Mouse (Mus musculus): Measurements from ENCODE around the gene Olfr221. TPM values are rescaled to one million over a fixed set of nuclear protein-coding genes. Genes with fewer than 3 reads are reported as not detected.

Olfr221 gene
- polyA plus RNA-seq, 1 experiment = 0.08 TPM

DNA sequence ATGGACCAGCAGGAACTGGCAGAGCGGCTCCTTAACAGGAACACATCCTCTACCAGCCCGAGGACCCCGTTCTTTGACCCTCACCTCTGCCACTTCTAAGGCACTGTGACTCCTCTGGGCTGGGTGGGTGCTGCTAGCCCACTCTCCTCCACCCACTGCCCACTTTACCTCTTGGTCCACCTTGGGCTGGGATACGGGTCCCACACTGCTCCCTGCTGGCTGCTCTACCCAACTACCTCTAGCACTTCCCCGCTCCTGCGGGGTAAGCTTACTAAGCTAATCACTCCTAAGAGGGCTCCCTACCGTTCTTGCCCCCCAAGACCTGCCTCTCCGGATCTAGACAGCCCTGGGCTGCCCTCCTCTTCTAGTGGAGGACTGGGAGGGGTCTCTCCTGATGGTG, 36.0 kb downstream of the Olfr221 start:
- no peak for DNase-seq (ENCODE audit: extremely low spot score in 1 of 2, low spot score in 1 of 2)

DNA sequence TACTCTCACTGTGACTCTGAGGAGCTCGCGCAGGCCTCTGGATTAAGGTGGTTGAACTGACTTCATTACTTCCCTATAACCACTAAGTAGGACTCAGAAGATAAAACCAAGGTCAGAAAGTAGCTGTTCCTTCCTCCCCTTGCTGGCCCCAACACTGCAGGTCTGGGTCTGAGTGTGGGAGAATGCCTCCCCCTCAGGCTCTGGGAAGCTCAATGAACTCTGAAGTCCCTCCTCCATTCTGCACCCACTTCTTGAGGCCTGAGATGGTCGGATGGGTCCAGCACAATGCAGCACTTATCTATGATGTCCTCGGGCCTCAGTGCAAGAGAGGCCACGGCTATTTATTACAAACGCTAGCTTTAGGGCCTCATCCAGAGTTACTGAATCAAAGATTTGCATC, 36.6 kb downstream of the Olfr221 start:
- DNase-seq (ENCODE audit: extremely low spot score in 1 of 2, low spot score in 1 of 2) = no peak

DNA sequence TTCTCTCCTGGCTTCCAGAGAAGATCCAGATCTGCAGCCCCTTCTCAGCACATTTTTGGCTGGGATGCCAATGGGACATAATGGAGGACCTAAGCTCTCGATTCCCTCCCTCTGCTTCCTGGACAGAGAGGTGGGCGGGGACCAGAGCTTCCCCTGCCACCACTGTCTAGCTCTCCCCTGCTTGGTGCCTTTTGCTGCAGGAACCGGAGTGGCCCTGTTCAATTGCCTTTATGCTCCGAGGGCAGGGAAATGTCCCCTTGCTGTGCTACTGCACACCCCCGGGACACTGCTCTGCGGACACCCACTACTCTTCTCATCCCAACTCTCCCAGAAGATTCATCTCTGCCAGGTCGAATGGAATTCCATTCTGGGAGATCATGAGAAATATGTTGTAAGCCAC, 37.1 kb downstream of the Olfr221 start:
- no peak for DNase-seq (ENCODE audit: extremely low spot score in 1 of 2, low spot score in 1 of 2)

DNA sequence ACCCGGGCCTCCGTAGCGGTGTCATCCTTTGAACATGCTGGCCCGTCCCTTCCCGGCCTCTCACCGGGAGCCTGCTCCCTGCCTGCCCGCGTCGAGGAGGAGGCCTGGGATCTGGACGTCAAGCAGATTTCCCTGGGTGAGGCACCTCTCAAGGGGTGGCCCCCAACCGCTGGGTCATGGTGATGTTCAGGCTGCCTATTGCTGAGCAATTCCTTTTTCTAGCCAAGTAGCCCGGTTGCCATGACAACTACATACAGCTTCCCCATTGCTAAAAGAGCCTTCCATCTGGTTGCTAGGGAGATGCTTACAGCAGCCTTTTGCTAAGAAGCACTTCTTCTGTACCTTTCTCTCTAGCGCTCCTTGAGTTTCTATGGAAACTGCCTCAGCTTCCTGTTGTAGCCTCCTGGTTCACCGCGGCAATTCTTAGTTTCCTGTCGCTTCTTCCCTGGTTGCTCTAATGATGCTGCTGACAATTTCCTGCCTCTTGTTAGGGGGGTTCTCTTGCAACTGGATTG, 38.2 kb downstream of the Olfr221 start:
- peak; percentile 89 to 92 for DNase-seq (ENCODE audit: extremely low spot score in 1 of 2, low spot score in 1 of 2)

DNA sequence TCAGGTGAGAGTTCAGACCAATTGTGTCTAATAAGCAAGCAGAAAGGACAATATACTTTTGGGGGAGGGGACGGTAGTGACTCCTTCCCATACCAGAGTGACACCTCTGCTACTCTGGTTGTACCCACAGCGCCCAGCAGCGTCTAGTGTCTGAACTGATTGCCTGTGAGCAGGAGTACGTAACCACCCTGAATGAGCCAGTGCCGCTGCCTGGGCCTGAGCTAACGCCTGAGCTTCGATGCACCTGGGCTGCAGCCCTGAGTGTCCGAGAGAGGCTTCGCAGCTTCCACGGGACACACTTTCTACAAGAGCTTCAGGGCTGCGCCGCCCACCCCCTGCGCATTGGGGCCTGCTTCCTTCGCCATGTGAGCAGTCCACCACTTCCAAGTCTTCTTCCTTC, 44.8 kb downstream of the Olfr221 start:
- DNase-seq (ENCODE audit: extremely low spot score in 1 of 2, low spot score in 1 of 2) = peak in 1 of 2 experiments; percentile 0

DNA sequence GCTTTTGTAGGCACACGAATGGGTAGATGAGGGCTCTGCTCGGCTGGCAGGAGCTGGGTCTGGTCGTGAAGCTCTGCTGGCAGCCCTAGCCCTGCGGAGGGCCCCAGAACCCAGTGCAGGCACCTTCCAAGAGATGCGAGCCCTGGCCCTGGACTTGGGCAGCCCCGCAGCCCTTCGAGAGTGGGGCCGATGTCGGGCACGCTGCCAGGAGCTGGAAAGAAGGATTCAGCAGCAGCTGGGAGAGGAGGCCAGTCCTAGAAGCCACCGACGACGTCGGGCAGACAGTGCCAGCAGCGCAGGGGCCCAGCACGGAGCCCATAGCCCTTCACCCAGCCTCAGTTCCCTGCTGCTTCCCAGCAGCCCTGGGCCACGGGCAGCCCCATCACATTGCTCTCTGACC, 45.4 kb downstream of the Olfr221 start:
- DNase-seq (ENCODE audit: extremely low spot score in 1 of 2, low spot score in 1 of 2) = peak in 1 of 2 experiments; percentile 4

DNA sequence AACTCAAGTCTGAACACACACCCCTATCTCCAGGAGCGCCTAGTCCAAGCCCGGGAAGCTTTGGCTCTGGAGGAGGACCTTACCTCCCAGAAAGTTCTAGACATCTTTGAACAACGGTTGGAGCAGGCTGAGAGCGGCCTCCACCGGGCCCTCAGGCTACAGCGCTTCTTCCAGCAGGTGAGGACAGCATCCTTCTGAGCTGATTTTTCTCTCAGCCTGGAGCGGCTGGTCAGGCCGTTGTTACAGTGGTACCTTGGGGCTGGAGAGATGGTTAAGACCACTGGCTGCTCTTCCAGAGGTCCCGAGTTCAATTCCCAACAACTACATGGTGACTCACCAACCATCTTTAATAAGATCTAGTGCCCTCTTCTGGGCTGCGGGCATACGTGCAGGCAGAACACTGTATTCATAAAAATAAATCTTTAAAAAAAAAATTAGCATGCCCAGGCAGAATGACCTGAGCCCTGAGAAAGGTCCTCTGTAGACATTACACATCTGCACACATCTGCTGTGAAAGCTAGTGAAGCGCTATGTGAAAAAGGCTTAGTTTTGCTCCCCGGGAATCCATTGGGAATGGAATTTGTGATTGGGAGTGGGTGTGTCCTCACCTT, 45.9 kb downstream of the Olfr221 start:
- DNase-seq (ENCODE audit: extremely low spot score in 1 of 2, low spot score in 1 of 2) = peak in 1 of 2 experiments; percentile 10

DNA sequence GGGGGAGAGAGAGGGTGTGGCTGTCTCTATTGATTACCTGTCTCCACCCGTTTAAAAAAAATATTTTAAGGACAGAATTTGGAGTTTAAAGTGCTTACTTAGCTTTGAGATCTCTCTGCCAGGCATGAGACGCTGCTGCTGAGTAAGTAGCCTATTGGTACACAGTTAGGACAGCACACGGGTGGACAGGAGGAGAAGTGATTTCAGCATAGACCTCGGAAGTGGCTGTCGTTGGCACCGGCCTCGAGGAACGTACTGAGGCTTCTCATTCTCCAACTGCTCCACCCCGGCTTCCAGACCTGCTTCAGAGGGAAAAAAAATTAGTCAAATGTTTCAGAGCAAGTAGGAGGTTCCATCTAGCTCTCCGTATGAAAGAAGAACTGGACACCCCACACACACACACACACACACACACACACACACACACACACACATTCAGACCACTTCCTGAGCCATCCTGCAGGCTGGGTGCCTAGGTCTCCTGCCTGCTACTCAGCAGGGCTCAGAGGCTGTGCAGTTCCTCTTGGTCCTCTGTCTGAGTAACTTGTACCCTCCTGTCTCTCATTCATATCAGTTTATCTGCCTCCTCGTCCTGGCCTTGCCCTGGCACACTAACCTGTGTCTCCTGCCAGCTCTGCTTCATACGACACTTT, 46.9 kb downstream of the Olfr221 start:
- DNase-seq (ENCODE audit: extremely low spot score in 1 of 2, low spot score in 1 of 2) = no peak

DNA sequence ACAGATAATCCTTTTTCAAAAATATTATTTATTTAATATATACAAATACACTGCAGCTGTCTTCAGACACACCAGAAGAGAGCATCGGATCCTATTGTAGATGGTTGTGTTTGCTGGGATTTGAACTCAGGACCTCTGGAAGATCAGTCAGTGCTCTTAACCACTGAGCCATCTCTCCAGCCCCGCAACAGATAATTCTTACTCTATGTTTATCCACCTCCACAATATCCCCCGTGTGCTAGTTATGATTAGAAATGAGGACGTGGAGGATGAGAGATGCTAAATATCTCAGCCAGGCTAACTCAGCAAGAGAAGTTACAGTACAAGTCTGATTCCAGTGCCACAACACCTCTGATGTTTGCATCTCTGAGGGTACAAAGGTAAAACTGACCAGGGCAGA, 47.8 kb downstream of the Olfr221 start:
- no peak for DNase-seq (ENCODE audit: extremely low spot score in 1 of 2, low spot score in 1 of 2)

DNA sequence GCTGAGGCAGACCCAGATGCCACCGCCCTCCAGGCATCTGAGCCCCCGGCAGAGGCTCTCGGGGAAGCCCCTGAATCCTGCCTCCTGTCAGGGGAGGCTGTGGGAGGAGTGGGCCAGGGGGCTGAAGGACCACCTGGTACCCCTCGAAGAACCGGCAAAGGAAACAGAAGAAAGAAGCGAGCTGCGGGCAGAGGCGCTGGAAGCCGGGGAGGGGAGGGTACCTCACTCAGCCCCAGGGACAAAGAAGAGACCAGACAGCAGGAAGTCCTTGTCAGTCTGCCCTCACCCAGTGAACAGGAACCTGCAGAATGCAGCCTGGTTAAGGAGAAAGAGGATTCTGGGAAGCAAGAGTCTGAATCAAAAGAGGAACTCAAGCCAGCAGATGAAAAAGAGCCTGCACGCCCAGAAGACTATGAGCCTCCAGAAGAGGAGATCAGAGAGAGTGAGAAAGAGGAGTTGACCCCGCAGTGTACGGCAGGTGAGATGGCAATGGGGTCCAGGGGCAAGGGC, 52.7 kb downstream of the Olfr221 start:
- DNase-seq (ENCODE audit: extremely low spot score in 1 of 2, low spot score in 1 of 2) = no peak

DNA sequence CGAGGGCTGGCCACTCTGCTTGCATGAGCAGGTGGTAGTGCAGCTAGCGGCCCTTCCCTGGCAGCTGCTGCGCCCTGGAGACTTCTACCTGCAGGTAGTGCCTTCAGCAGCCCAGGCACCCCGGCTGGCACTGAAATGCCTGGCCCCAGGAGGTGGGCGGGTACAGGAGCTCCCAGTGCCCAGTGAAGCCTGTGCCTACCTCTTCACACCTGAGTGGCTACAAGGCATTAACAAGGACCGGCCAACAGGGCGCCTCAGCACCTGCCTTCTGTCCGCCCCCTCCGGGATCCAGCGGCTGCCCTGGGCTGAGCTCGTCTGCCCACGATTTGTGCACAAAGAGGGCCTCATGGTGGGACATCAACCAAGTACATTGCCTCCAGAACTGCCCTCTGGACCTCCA, 53.5 kb downstream of the Olfr221 start:
- DNase-seq (ENCODE audit: extremely low spot score in 1 of 2, low spot score in 1 of 2) = no peak

DNA sequence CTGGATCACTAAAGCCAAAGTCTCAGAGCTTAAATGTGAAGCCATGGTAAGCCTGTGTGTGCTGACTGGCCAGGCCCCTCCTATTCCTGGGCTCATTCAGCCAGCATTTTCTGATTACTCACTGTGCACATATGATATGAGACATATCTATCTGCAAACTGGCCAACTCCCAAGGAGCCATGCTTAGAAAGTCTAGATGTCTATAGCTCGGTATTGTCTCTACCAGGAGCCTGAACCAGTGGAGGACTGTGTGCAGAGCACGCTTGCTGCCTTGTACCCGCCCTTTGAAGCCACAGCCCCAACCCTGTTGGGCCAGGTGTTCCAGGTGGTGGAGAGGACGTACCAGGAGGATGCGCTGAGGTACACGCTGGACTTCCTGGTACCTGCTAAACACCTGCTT, 55.1 kb downstream of the Olfr221 start:
- no peak for DNase-seq (ENCODE audit: extremely low spot score in 1 of 2, low spot score in 1 of 2)

DNA sequence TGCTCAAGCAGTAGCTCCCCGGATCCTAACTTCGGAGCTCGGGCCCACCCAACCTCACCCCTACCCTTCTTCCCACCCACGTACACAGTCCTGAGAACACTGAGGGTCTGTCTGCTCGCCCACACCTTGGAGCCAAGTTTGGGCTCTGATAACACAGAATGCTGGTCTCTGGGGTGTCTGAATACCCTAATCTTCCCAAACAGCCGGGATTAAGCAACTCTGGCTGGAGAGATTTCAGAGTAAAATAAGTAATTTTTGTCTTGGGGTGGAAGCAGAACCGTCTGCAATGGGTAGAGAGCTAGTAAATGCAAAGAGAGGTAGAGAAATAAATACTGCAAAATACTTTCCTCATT, 56.1 kb downstream of the Olfr221 start:
- no peak for DNase-seq (ENCODE audit: extremely low spot score in 1 of 2, low spot score in 1 of 2)

DNA sequence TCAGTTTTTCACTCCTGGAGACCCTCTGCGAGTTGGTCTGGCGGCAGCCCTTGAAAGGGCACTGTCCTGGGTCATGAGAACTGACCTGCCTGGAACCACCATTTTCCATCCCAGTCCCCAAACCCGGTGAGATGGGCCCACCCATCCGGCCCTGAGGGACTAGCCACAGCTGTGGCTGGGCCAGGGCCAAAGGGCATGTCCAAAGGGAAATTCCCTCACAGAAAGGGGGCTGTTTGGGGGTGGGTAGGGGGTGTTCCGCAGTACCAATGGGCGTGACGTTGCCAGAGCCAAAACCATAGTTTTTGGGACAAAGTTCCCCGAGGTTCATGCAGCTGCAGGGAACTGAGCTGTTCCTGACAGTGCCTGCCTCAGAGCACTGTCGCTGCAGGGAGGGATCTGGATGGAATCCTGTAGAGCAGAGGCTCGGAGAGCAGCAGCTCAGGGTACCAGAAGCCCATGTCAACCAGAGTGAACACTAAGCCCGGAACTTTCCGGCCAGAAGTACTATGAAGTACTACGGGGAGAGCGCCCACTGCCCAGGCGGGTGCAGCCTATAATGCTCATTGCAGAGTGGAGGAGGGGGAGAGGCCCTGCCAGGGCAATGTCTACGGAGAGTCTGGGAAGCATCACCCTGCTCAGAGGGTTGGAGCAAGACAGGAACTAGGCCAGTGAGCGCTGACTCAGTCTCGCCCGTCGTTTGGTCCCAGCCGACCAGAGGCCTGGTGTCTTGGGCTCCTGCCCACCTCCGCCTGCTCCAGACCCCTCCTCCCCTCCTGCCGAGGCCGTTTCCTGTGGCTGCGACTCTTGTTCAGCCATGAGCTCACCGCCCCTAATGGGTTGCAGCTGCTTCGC, 56.7 kb downstream of the Olfr221 start:
- peak in 1 of 2 experiments; percentile 68 for DNase-seq (ENCODE audit: extremely low spot score in 1 of 2, low spot score in 1 of 2)

DNA sequence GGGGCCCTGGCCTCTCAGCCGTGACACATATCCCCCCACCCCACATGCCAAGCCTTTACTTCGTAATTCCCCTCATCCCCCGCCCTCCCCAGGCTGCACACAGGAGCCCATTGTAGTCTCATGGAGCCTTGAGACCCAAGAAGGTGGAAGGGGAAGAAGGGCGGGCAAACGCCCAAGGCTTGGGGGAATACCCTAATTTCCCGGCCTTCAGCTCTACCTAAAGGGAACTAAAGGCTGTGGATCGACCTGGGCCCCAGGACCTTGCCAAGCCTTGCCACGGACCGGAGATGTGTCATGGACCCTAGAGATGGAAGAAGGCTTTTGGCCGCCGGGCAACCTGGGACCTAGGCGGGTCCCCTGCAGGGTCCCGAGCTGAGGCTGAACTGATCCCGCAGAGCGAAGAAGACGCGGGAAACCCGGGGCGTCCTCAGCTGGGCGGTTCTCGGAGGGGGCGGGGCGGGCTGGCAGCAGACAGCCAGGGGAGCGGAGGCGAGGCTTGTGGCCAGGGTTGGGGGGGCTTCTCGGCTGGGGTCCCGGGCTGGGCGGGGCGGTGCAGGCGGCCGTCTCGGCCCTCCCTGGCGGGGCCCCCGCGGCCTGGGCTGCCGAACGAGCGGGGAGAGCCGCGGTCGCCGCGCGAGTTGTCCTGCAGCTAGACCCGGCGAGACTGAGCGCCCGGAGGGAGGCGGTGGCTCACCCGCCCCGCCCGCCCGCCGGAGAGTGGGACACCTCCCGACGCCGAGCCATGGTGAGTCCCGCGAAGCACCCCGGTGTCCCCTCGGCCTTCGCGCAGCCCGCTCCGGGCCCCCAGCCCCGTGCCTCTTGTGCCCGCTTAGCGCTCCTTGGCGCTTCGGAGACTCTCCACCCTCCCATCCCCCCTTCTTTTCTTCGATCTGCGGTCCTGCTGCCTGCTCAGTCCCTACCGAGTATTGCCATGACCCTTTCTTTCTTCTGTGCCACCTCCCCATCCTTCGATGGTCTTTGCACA, 57.7 kb downstream of the Olfr221 start, which contains the start of gene Arhgef40:
Arhgef40 (plus strand) TSS at position 473 of the 985 bp plus-strand sequence.
- DNase-seq (ENCODE audit: extremely low spot score in 1 of 2, low spot score in 1 of 2) = peak in 1 of 2 experiments; percentile 53

Other genes starting within 250 kb of the Olfr221 start
- not detected in 2 replicates for gene AY358078, start 242.4 kb downstream of the Olfr221 start, polyA plus RNA-seq (2012; rRNA removed)
- not detected in 2 replicates for gene Ear6, start 188.8 kb downstream of the Olfr221 start, polyA plus RNA-seq (2012; rRNA removed)
- 49.7 and 53.5 TPM in 2 replicates for gene Mettl17, start 157.6 kb downstream of the Olfr221 start, polyA plus RNA-seq (2012; rRNA removed)
- gene Slc39a2, start 149.6 kb downstream of the Olfr221 start, polyA plus RNA-seq (2012; rRNA removed) = 19.7 and 20.4 TPM in 2 replicates
- gene Ndrg2, start 128.3 kb downstream of the Olfr221 start, polyA plus RNA-seq (2012; rRNA removed) = 712 and 1,011 TPM in 2 replicates
- not detected in 2 replicates for gene Tppp2, start 124.0 kb downstream of the Olfr221 start, polyA plus RNA-seq (2012; rRNA removed)
- 0.14 and 0.17 TPM in 2 replicates for gene Rnase13, start 119.7 kb downstream of the Olfr221 start, polyA plus RNA-seq (2012; rRNA removed)
- gene Arhgef40, start 57.7 kb downstream of the Olfr221 start, polyA plus RNA-seq (2012; rRNA removed) = 39.7 and 44.0 TPM in 2 replicates
- gene Tmem253, start 26.8 kb downstream of the Olfr221 start, polyA plus RNA-seq (2012; rRNA removed) = 0.60 and 0.90 TPM in 2 replicates
- gene Zfp219, start 21.7 kb downstream of the Olfr221 start, polyA plus RNA-seq (2012; rRNA removed) = 73.4 and 77.7 TPM in 2 replicates
- gene Hnrnpc, start 61.6 kb upstream of the Olfr221 start, polyA plus RNA-seq (2012; rRNA removed) = 260 and 273 TPM in 2 replicates
- 1.4 and 2.0 TPM in 2 replicates for gene Rpgrip1, start 68.2 kb upstream of the Olfr221 start, polyA plus RNA-seq (2012; rRNA removed)
- gene Supt16, start 155.0 kb upstream of the Olfr221 start, polyA plus RNA-seq (2012; rRNA removed) = 33.0 and 33.4 TPM in 2 replicates
- 60.2 and 62.5 TPM in 2 replicates for gene Chd8, start 215.3 kb upstream of the Olfr221 start, polyA plus RNA-seq (2012; rRNA removed)
- gene Tox4, start 236.7 kb upstream of the Olfr221 start, polyA plus RNA-seq (2012; rRNA removed) = 33.3 and 39.7 TPM in 2 replicates
- gene Rab2b, start 237.1 kb upstream of the Olfr221 start, polyA plus RNA-seq (2012; rRNA removed) = 48.0 and 50.4 TPM in 2 replicates